Mouse (Mus musculus) stomach, postnatal 0 days (tissue): ENCODE measurements around the gene Bcl2l11. TPM values are rescaled to one million over a fixed set of nuclear protein-coding genes. Genes with fewer than 3 reads are reported as not detected.

Source experiments
- ATAC-seq: fragments of 200-750 bp; cut with Nextera tagmentation; 2 replicates; pipeline ENCODE4 v1.8.0; 2017; ENCODE audit not compliant: low FRiP score, low TSS enrichment
- DNase-seq: peaks from one replicate; pipeline ENCODE4 v3.0.0-alpha.2; 2016; ENCODE audit warnings: low spot score
- H3K27ac ChIP-seq: fragments of 300-500 bp; sonication (generic); replicated peaks from 2 replicates; pipeline ENCODE4 v1.5.1; 2014; ENCODE audit warnings: mild to moderate bottlenecking, control low read depth
- H3K27me3 ChIP-seq: fragments of 300-500 bp; sonication (generic); 2 replicates; pipeline ENCODE4 v1.6.1; 2014; ENCODE audit warnings: low read length; ENCODE audit not compliant: control insufficient read depth, insufficient read depth
- H3K36me3 ChIP-seq: fragments of 300-500 bp; sonication (generic); 2 replicates; pipeline ENCODE4 v1.6.1; 2014; ENCODE audit warnings: low read length, mixed read lengths; ENCODE audit not compliant: control insufficient read depth, insufficient read depth
- H3K4me1 ChIP-seq: fragments of 300-500 bp; sonication (generic); replicated peaks from 2 replicates; pipeline ENCODE4 v1.6.1; 2014; ENCODE audit warnings: antibody characterized with exemption; ENCODE audit not compliant: control insufficient read depth, insufficient read depth
- H3K4me2 ChIP-seq: fragments of 300-500 bp; sonication (generic); replicated peaks from 2 replicates; pipeline ENCODE4 v1.6.1; 2014; ENCODE audit warnings: low read depth, mild to moderate bottlenecking, control low read depth, moderate library complexity
- H3K4me3 ChIP-seq: fragments of 300-500 bp; sonication (generic); 2 replicates; pipeline ENCODE4 v1.5.1; 2014; ENCODE audit warnings: low read depth, low read length, control low read depth
- H3K9ac ChIP-seq: fragments of 300-500 bp; sonication (generic); 2 replicates; pipeline ENCODE4 v1.6.1; 2014; ENCODE audit warnings: mild to moderate bottlenecking, low read length, control low read depth, mixed read lengths
- H3K9me3 ChIP-seq: fragments of 300-500 bp; sonication (generic); 2 replicates; pipeline ENCODE4 v1.6.1; 2016; ENCODE audit warnings: low read length; ENCODE audit not compliant: control insufficient read depth
- CTCF ChIP-seq: IDR thresholded peaks from 2 replicates; pipeline ENCODE4 v1.5.1; 2016; ENCODE audit warnings: antibody characterized with exemption, low read depth, mild to moderate bottlenecking, moderate library complexity
- EP300 ChIP-seq: optimal IDR thresholded peaks from 2 replicates; pipeline ENCODE3; 2016; ENCODE audit warnings: antibody characterized with exemption
- WGBS: fragments of 180-500 bp; shearing (Covaris S2); extraction: QIAGEN DNeasy Blood & Tissue Kit; methylation state at CpG from one replicate; pipeline ENCODE4 v1.1.7; 2014; 5-methylcytosine and 5-hydroxymethylcytosine counted together
- polyA plus RNA-seq: library from polyadenylated mRNA; unstranded; fragments of >200 nt; fragmentation: Nextera tagmentation; extraction: Ambion mirVana; gene quantifications from 2 replicates; pipeline ENCODE4 v1.2.1, GENCODE M21; 2015

Bcl2l11 gene
- polyA plus RNA-seq = 6.2 and 8.0 TPM in 2 replicates

GRCm38 (mm10) chr2:128125635-128126470, at the start of gene Bcl2l11:
Bcl2l11 (plus strand) TSS chr2:128126038.
- TF ChIP-seq CTCF (peak; percentile 77), EP300 (peak; percentile 77)
- H3K9me3 ChIP-seq = no peaks in the 10 kb centered on the region
- H3K4me3 ChIP-seq = peak within 1 kb of the TSS; percentile 74
- H3K9ac ChIP-seq = peak within 1 kb of the TSS; percentile 80
- DNase-seq (peak; percentile 97), ATAC-seq (peak; percentile 81)
- peak within 1 kb of the TSS; percentile 95 for H3K4me2 ChIP-seq
- peaks cover 7% of the 10 kb centered on the region; the same call in 1 of the 2 replicates for H3K4me1 ChIP-seq
- H3K27me3 ChIP-seq = no peaks in the 10 kb centered on the region
- H3K36me3 ChIP-seq = no peaks in the 10 kb centered on the region
- H3K27ac ChIP-seq = peak within 1 kb of the TSS; percentile 92
- WGBS = under 1% methylated on average over 75 of the region's 76 CpGs

GRCm38 (mm10) chr2:128076936-128077335, 48.9 kb upstream of the Bcl2l11 start:
- Histone ChIP-seq H3K9me3 (no peaks in the 10 kb centered on the region), H3K4me3 (no peak overlapping the region), H3K27ac (no peak overlapping the region), H3K4me2 (no peak overlapping the region), H3K4me1 (no peaks in the 10 kb centered on the region), H3K9ac (no peak overlapping the region), H3K36me3 (no peaks in the 10 kb centered on the region), H3K27me3 (no peaks in the 10 kb centered on the region)
- ATAC-seq = no peak
- no peak for DNase-seq
- TF ChIP-seq CTCF (no peak), EP300 (no peak)
- WGBS = 79% methylated on average over 4 of the region's 4 CpGs

- Histone ChIP-seq H3K4me3 (no peak overlapping the region), H3K4me1 (no peaks in the 10 kb centered on the region), H3K27ac (no peak overlapping the region), H3K4me2 (no peak overlapping the region), H3K27me3 (no peaks in the 10 kb centered on the region), H3K9ac (no peak overlapping the region), H3K36me3 (no peaks in the 10 kb centered on the region), H3K9me3 (no peaks in the 10 kb centered on the region)
- no peak for ATAC-seq
- TF ChIP-seq EP300 (no peak), CTCF (peak; percentile 75)
- 36% methylated on average over 5 of the region's 5 CpGs for WGBS
- peak; percentile 54 for DNase-seq
Measured at GRCm38 (mm10) chr2:128078859-128079258, 47.0 kb upstream of the Bcl2l11 start.

GRCm38 (mm10) chr2:128079316-128079715, 46.5 kb upstream of the Bcl2l11 start:
- DNase-seq = no peak
- Histone ChIP-seq H3K27ac (no peak overlapping the region), H3K4me3 (no peak overlapping the region), H3K9ac (no peak overlapping the region), H3K36me3 (no peaks in the 10 kb centered on the region), H3K9me3 (no peaks in the 10 kb centered on the region), H3K4me1 (no peaks in the 10 kb centered on the region), H3K27me3 (no peaks in the 10 kb centered on the region), H3K4me2 (no peak overlapping the region)
- no peak for ATAC-seq
- WGBS = 74% methylated on average over 6 of the region's 6 CpGs
- TF ChIP-seq EP300 = no peak

- Histone ChIP-seq H3K9ac (no peak overlapping the region), H3K4me2 (no peak overlapping the region), H3K9me3 (no peaks in the 10 kb centered on the region), H3K36me3 (no peaks in the 10 kb centered on the region), H3K4me3 (no peak overlapping the region), H3K27me3 (no peaks in the 10 kb centered on the region), H3K27ac (no peak overlapping the region), H3K4me1 (no peaks in the 10 kb centered on the region)
- WGBS = 8% methylated on average over 3 of the region's 3 CpGs
- DNase-seq (no peak), ATAC-seq (no peak)
- TF ChIP-seq EP300 (no peak), CTCF (no peak)
Measured at GRCm38 (mm10) chr2:128083844-128084243, 42.0 kb upstream of the Bcl2l11 start.

- H3K9ac ChIP-seq = no peak overlapping the region
- no peaks in the 10 kb centered on the region for H3K4me1 ChIP-seq
- no peaks in the 10 kb centered on the region for H3K27me3 ChIP-seq
- no peak overlapping the region for H3K27ac ChIP-seq
- DNase-seq (no peak), ATAC-seq (no peak)
- H3K4me2 ChIP-seq = no peak overlapping the region
- WGBS = 64% methylated on average over 5 of the region's 5 CpGs
- H3K36me3 ChIP-seq = no peaks in the 10 kb centered on the region
- TF ChIP-seq CTCF = no peak
- TF ChIP-seq EP300 = no peak
- H3K9me3 ChIP-seq = no peaks in the 10 kb centered on the region
- H3K4me3 ChIP-seq = no peak overlapping the region
Measured at GRCm38 (mm10) chr2:128084607-128085006, 41.2 kb upstream of the Bcl2l11 start.
